ENCODE assay signal across 29 mouse cellular contexts in genomic region chr9:114824166-114824565, GRCm38 (mm10). TPM values are rescaled to one million over a fixed set of nuclear protein-coding genes. Genes with fewer than 3 reads are reported as not detected.
DNase-seq lines count a peak whose midpoint lies in the region; ATAC-seq and TF ChIP-seq lines count a peak whose summit lies in the region.
"Had no signal": no experiment of that assay in that cellular context is flagged by ENCODE, and none has a peak within 500 bp of the region (broad histone marks: within the 10 kb centered on the region; RNA-seq: fewer than 3 reads in every experiment).

No protein-coding gene starts in this region.

- no peak for TF ChIP-seq CTCF in intestine, postnatal 0 days (IDR thresholded peaks at IDR 0.05; ENCODE audit: low read depth)

- H3K4me1 ChIP-seq in kidney, embryonic 14.5 days (ENCODE audit: control insufficient read depth, insufficient read depth, low read length), result 0 out of 2 replicates have a peak, but pooled peaks cover 6% of the 10 kb centered on the region
- H3K4me1 ChIP-seq in liver, embryonic 15.5 days (replicated peaks), result 0 out of 2 replicates have a peak, but pooled peaks cover 10% of the 10 kb centered on the region
- peaks cover 7% of the 10 kb centered on the region; the same call in 1 of the 2 replicates for H3K4me1 ChIP-seq in liver, embryonic 12.5 days
- peaks cover 3% of the 10 kb centered on the region; the same call in 1 of the 2 replicates for H3K4me1 ChIP-seq in intestine, embryonic 15.5 days (replicated peaks)
- no peaks in the 10 kb centered on the region for H3K4me1 ChIP-seq in intestine, postnatal 0 days (replicated peaks; ENCODE audit: control insufficient read depth, insufficient read depth, low read length)
- H3K4me1 ChIP-seq: embryonic facial prominence, embryonic 15.5 days; forebrain, embryonic 10.5 days; forebrain, embryonic 12.5 days had no signal

- DNase-seq in kidney, postnatal 25 days, result no peak
- DNase-seq in retina, embryonic 14.5 days (ENCODE audit: low spot score), result no peak
- no peak for DNase-seq in ovary, postnatal 36 days (ENCODE audit: low spot score)
- DNase-seq: adrenal gland, adult 8-10 months; adrenal gland, postnatal 14 days; adrenal gland, postnatal 36 days; B cell, adult 2 months; cerebellum, adult 18-20 months; cerebellum, adult 8-10 months; cerebellum, adult 9-11 months; cerebellum, postnatal 14 days; cerebellum, postnatal 36 days; embryo, embryonic 11 days had no signal

- H3K9me3 ChIP-seq in kidney, embryonic 14.5 days (ENCODE audit: control insufficient read depth, low read length), result no peaks in the 10 kb centered on the region
- H3K9me3 ChIP-seq in liver, embryonic 15.5 days (replicated peaks), result no peaks in the 10 kb centered on the region
- no peaks in the 10 kb centered on the region for H3K9me3 ChIP-seq in liver, embryonic 12.5 days (replicated peaks)
- H3K9me3 ChIP-seq in intestine, embryonic 15.5 days, result no peaks in the 10 kb centered on the region
- no peaks in the 10 kb centered on the region for H3K9me3 ChIP-seq in intestine, postnatal 0 days (ENCODE audit: control insufficient read depth)
- H3K9me3 ChIP-seq: embryonic facial prominence, embryonic 13.5 days; embryonic facial prominence, embryonic 15.5 days; forebrain, embryonic 10.5 days; forebrain, embryonic 12.5 days had no signal

- no peaks in the 10 kb centered on the region for H3K36me3 ChIP-seq in kidney, embryonic 14.5 days (ENCODE audit: control insufficient read depth, insufficient read depth, low read length)
- no peaks in the 10 kb centered on the region for H3K36me3 ChIP-seq in liver, embryonic 15.5 days (replicated peaks)
- H3K36me3 ChIP-seq in liver, embryonic 12.5 days, result no peaks in the 10 kb centered on the region
- no peaks in the 10 kb centered on the region for H3K36me3 ChIP-seq in intestine, embryonic 15.5 days
- H3K36me3 ChIP-seq in intestine, postnatal 0 days (ENCODE audit: control insufficient read depth, insufficient read depth), result no peaks in the 10 kb centered on the region; the same call in 1 of the 2 replicates
- H3K36me3 ChIP-seq: embryonic facial prominence, embryonic 13.5 days; embryonic facial prominence, embryonic 15.5 days; forebrain, embryonic 12.5 days; G1E had no signal

- no peak overlapping the region for H3K4me3 ChIP-seq in kidney, embryonic 14.5 days (ENCODE audit: low read length)
- H3K4me3 ChIP-seq in liver, embryonic 15.5 days (replicated peaks), result no peak overlapping the region
- no peak overlapping the region for H3K4me3 ChIP-seq in liver, embryonic 12.5 days
- no peak overlapping the region for H3K4me3 ChIP-seq in intestine, embryonic 15.5 days (replicated peaks)
- H3K4me3 ChIP-seq in intestine, postnatal 0 days (ENCODE audit: low read depth, low read length), result no peak overlapping the region
- H3K4me3 ChIP-seq: embryonic facial prominence, embryonic 13.5 days; embryonic facial prominence, embryonic 15.5 days; erythroblast, embryonic 14.5 days; forebrain, embryonic 10.5 days; forebrain, embryonic 12.5 days had no signal

- H3K27me3 ChIP-seq in kidney, embryonic 14.5 days (ENCODE audit: control insufficient read depth, insufficient read depth, low read length), result no peaks in the 10 kb centered on the region
- no peaks in the 10 kb centered on the region for H3K27me3 ChIP-seq in liver, embryonic 15.5 days
- no peaks in the 10 kb centered on the region for H3K27me3 ChIP-seq in liver, embryonic 12.5 days (replicated peaks)
- H3K27me3 ChIP-seq in intestine, embryonic 15.5 days (replicated peaks), result no peaks in the 10 kb centered on the region
- H3K27me3 ChIP-seq in intestine, postnatal 0 days (replicated peaks; ENCODE audit: control insufficient read depth, insufficient read depth, low read length), result no peaks in the 10 kb centered on the region
- H3K27me3 ChIP-seq: CH12.LX; embryonic facial prominence, embryonic 13.5 days; embryonic facial prominence, embryonic 15.5 days; forebrain, embryonic 12.5 days; Patski had no signal

- no peak overlapping the region for H3K4me2 ChIP-seq in kidney, embryonic 14.5 days (replicated peaks; ENCODE audit: low read depth, low read length)
- no peak overlapping the region for H3K4me2 ChIP-seq in liver, embryonic 15.5 days
- H3K4me2 ChIP-seq in liver, embryonic 12.5 days, result no peak overlapping the region
- H3K4me2 ChIP-seq in intestine, embryonic 15.5 days (replicated peaks), result no peak overlapping the region
- H3K4me2 ChIP-seq in intestine, postnatal 0 days (replicated peaks; ENCODE audit: low read depth), result no peak overlapping the region
- H3K4me2 ChIP-seq: embryonic facial prominence, embryonic 13.5 days; embryonic facial prominence, embryonic 15.5 days; forebrain, embryonic 12.5 days had no signal

- no peak overlapping the region for H3K9ac ChIP-seq in kidney, embryonic 14.5 days (ENCODE audit: low read depth, low read length)
- no peak overlapping the region for H3K9ac ChIP-seq in liver, embryonic 15.5 days
- H3K9ac ChIP-seq in liver, embryonic 12.5 days, result no peak overlapping the region
- H3K9ac ChIP-seq in intestine, embryonic 15.5 days, result no peak overlapping the region
- H3K9ac ChIP-seq in intestine, postnatal 0 days (ENCODE audit: low read depth, low read length), result no peak overlapping the region
- H3K9ac ChIP-seq: embryonic facial prominence, embryonic 13.5 days; embryonic facial prominence, embryonic 15.5 days; forebrain, embryonic 12.5 days had no signal

- H3K27ac ChIP-seq in kidney, embryonic 14.5 days (ENCODE audit: low read depth, low read length), result no peak overlapping the region
- no peak overlapping the region for H3K27ac ChIP-seq in liver, embryonic 15.5 days (replicated peaks)
- no peak overlapping the region for H3K27ac ChIP-seq in liver, embryonic 12.5 days
- H3K27ac ChIP-seq in intestine, embryonic 15.5 days, result no peak overlapping the region
- H3K27ac ChIP-seq in intestine, postnatal 0 days (ENCODE audit: low read depth, low read length), result peak overlapping the region; percentile 2; the same call in 1 of the 2 replicates
- H3K27ac ChIP-seq: embryonic facial prominence, embryonic 13.5 days; embryonic facial prominence, embryonic 15.5 days; forebrain, embryonic 10.5 days; forebrain, embryonic 12.5 days had no signal

- 0 out of 2 replicates have a peak, but pooled peaks have one; percentile 43 for ATAC-seq in kidney, embryonic 14.5 days (ENCODE audit: low FRiP score, low TSS enrichment)
- peak; percentile 26; the same call in 1 of the 2 replicates for ATAC-seq in liver, embryonic 15.5 days (ENCODE audit: insufficient read depth)
- ATAC-seq in liver, embryonic 12.5 days, result no peak; the same call in 1 of the 2 replicates
- ATAC-seq in intestine, embryonic 15.5 days, result peak; percentile 36
- ATAC-seq in intestine, postnatal 0 days, result no peak
- ATAC-seq: activated CD4-positive, CD25-positive, alpha-beta regulatory T cell, adult 4 months; CD4-positive, CD25-positive, alpha-beta regulatory T cell, adult 4 months; forebrain, embryonic 14.5 days; Patski had no signal

- WGBS in kidney, embryonic 14.5 days, result 89% methylated on average over 7 of the region's 7 CpGs
- 65% methylated on average over 7 of the region's 7 CpGs for WGBS in liver, embryonic 15.5 days (ENCODE audit: insufficient replicate concordance)
- 72% methylated on average over 7 of the region's 7 CpGs for WGBS in liver, embryonic 12.5 days (ENCODE audit: insufficient replicate concordance)
- 75% methylated on average over 7 of the region's 7 CpGs for WGBS in intestine, embryonic 15.5 days
- 60% methylated on average over 7 of the region's 7 CpGs for WGBS in intestine, postnatal 0 days

RNA-seq across cellular contexts. Expression of gene Cmtm8, which starts 19.8 kb away (rescaled TPM):
- polyA plus RNA-seq in kidney, embryonic 14.5 days (2014; fragmentation: Nextera tagmentation; extraction: Ambion mirVana), result 36.0 and 43.0 TPM in 2 replicates
- 37.5 and 47.3 TPM in 2 replicates for polyA plus RNA-seq in liver, embryonic 15.5 days (2015; fragmentation: Nextera tagmentation; extraction: Ambion mirVana)
- polyA plus RNA-seq in liver, embryonic 12.5 days (2016; fragmentation: Nextera tagmentation; extraction: Ambion mirVana), result 17.9 and 18.2 TPM in 2 replicates
- 56.6 and 63.0 TPM in 2 replicates for polyA plus RNA-seq in intestine, embryonic 15.5 days (2015; fragmentation: Nextera tagmentation; extraction: Ambion mirVana)
- 91.5 and 104 TPM in 2 replicates for polyA plus RNA-seq in intestine, postnatal 0 days (2015; fragmentation: Nextera tagmentation; extraction: Ambion mirVana)
- polyA plus RNA-seq: activated CD4-positive, CD25-positive, alpha-beta regulatory T cell, adult 4 months; CD4-positive, CD25-positive, alpha-beta regulatory T cell, adult 4 months; G1E had no signal

RNA-seq across cellular contexts. Expression of gene Cmtm7, which starts 42.5 kb away (rescaled TPM):
- polyA plus RNA-seq in kidney, embryonic 14.5 days (2014; fragmentation: Nextera tagmentation; extraction: Ambion mirVana), result 92.7 and 108 TPM in 2 replicates
- 56.5 and 59.9 TPM in 2 replicates for polyA plus RNA-seq in liver, embryonic 15.5 days (2015; fragmentation: Nextera tagmentation; extraction: Ambion mirVana)
- polyA plus RNA-seq in liver, embryonic 12.5 days (2016; fragmentation: Nextera tagmentation; extraction: Ambion mirVana), result 69.9 and 70.4 TPM in 2 replicates
- 89.8 and 100 TPM in 2 replicates for polyA plus RNA-seq in intestine, embryonic 15.5 days (2015; fragmentation: Nextera tagmentation; extraction: Ambion mirVana)
- 34.8 and 35.7 TPM in 2 replicates for polyA plus RNA-seq in intestine, postnatal 0 days (2015; fragmentation: Nextera tagmentation; extraction: Ambion mirVana)

Comparison
In these comparisons a context has a peak if more than half of its experiments do, and no peak if none do; other contexts are left out.
1. ATAC-seq: peak in kidney, embryonic 14.5 days (single experiment), liver, embryonic 15.5 days (single experiment) and intestine, embryonic 15.5 days (single experiment); none in liver, embryonic 12.5 days (single experiment) and intestine, postnatal 0 days (single experiment).